Mouse (Mus musculus) spleen, embryonic (tissue): ENCODE data around the gene Vmn1r1.
"Not testable (repeated sequence)": the region's sequence is repeated elsewhere in the genome, so short reads cannot be mapped to it uniquely, and the experiment has no call there.

ENCODE experiments used
- CTCF ChIA-PET: fragments of 350-600 bp; sonication (Branson Sonifier 250); formaldehyde crosslinking; loops from one replicate; lab custom pipeline; 2022; lab: Charles Lee

Gene Vmn1r1

DNA sequence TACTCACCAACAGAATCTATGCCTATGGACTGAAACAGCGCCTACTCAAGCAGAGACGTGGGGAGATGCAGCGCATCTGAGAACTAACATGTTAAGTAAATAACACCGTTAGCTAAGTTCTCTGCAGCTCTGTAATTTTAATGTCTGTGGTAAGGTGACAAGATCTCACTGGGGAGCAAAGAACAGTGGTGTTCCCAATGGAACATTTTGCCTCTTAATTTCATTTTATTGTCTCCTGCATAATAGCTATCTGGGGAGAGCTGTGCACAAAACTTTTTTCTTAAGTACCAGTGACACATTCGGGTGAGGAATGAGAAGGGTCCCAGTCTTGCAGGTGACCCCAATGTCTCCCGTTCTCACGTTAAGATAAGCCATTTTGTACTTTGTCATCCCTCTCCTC is at the start of gene Vmn1r1:
TSS of gene Vmn1r1 (minus strand) at position 101 of the 400 bp plus-strand sequence.
- CTCF ChIA-PET = no interaction called here

DNA sequence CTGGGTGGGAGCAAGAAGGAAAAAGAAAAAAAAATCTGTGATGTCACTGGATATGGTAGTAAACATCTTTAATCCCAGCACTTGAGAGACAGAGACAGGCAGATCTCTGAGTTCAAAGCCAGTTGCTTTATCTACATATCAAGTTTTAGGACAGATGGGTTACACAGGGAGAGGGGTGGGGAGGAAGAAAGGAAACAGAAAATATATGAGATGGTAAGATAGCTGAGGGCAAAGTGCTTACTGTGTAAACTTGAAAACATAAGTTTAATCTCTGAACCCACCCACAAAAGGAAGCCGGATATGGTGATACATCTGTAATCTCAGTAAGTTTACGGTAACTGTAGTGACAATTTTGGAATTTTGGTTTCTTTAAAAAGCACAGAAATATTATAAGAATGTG is 46.0 kb upstream of the Vmn1r1 start:
- CTCF ChIA-PET = no interaction called here

DNA sequence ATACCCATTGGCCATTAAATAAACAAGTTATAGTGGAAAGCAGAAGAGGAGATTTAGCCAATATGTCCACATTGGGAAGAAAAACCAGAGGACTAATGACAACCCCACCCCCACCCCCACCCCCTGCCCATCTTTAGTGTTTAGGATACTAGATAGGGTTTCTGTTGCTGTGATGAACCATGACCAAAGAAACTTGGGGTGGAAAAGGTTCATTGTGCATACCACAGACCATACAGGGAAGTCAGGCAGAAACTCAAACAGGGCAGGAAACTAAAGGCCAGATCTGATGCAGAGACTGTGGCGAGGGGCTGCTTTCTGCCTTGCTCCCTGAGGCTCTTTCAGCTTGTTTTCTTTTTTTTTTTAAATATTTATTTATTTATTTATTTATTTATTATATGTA is 28.3 kb upstream of the Vmn1r1 start:
- CTCF ChIA-PET = no interaction called here

GRCm38 (mm10) chr1:182191816-182192545 is 27.7 kb upstream of the Vmn1r1 start:
- CTCF ChIA-PET = no interaction called here

DNA sequence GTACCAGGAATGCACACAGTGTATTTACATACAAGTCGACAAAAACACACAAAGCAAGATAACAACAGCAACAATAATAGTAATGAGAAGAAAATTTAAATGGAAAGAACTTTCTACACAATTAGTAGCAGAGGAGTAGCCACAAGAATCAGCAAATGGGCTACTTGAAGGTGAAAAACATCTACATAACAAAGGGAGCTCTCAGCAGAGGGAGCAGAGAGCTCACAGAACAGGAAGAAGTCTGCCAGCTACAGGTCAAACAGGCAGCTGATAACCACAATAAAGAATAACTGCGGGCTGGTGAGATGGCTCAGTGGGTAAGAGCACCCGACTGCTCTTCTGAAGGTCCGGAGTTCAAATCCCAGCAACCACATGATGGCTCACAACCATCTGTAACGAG is 26.9 kb upstream of the Vmn1r1 start:
- CTCF ChIA-PET = no interaction called here

DNA sequence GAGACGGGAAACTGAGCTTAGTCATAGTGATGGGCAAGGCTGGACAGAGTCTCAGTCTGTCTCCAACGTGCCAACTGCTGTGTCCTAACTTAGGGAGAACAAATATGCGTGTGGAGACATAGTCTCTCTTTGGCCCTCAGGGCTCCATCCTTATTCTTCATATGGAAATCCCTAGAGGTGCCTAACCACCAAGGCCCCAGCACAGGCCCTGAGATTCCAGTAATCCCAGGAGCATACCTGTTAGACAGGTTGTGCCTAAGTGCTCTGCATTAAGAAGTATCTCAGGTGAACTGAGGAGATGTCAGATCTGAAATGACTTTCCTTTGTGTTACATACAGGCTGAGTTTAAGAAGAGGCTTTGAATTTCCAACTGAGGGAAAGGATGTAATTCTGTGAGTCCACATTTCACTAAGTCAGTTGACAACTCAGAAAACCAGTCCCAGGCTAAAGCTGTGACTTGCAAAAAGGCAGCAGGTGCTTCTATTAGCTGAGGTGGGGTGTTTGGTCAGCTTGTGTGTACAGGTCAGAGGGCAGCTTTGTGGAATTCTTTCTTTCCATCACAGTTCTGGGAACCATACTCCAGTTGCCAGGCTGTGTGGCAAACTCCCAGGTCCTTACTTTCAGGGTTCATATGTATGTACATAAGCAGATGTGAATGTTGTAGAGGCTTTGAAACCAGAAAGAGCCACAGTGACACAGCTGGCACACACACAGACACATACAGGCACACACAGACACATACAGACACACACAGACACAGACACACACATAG is 25.6 kb upstream of the Vmn1r1 start:
- CTCF ChIA-PET = no interaction called here

DNA sequence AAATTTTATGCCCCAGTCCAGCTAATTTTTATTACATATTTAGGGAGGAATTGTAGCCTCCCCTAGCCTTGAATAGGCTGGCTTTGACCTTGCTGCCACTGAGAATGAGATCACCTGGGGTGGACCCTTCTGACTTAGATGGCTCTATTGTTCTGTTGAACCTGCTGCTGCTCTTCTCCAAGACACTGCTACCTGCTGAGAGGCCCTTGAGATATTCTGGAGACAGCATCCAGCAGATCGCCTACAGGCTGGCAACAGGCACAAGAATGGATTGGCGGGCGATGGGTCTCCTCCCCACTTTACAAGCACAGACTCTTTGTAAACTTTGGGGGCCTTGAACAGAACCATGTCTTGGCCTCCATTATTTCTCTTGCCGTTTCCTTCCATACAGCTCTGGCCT is 18.2 kb upstream of the Vmn1r1 start:
- CTCF ChIA-PET = not testable (repeated sequence)

GRCm38 (mm10) chr1:182181456-182182305 is 17.4 kb upstream of the Vmn1r1 start:
- CTCF ChIA-PET = interaction anchor here (0.6 kb wide), 1 partner anchor 23 kb away, joined by 3 read pairs; no protein-coding TSS in a partner anchor

DNA sequence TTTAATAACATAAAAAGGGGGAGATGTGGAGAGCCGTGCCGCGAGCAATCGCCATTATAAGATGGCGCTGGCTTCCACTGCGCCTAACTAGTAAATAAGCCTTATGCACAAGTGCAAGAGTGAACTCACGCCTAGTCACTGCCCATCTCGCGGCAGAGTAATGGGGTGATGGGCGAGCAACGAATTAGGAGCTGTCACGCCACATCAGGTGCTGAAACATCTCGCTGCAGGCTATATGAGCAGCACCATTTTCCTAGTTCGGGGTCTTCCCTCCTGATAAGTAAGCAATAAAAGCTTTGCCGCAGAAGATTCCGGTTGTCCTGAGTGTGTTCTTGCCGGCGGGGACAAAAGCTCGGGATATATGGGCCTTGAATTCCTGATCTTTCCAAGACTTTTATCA is 12.7 kb upstream of the Vmn1r1 start:
- CTCF ChIA-PET = not testable (repeated sequence)

DNA sequence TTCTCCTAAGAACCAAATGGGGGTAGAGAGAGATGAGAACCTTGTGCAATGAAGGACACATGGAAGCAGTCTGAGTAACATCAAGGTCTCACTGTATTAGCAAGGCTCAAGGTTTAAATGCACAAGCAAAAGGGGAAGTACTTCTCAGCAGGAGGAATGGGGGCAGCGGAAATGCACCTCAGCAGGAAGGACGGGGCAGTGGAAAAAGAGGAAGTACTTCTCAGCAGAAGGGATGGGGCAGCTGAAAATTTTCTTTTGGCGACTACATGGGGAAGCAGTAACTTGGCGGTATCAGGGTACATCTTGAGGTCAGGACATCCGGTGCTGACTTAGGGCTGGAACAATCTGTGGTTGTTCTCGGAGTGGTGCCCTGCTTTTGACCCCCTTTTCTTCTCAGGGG is 5.9 kb upstream of the Vmn1r1 start:
- CTCF ChIA-PET = not testable (repeated sequence)

DNA sequence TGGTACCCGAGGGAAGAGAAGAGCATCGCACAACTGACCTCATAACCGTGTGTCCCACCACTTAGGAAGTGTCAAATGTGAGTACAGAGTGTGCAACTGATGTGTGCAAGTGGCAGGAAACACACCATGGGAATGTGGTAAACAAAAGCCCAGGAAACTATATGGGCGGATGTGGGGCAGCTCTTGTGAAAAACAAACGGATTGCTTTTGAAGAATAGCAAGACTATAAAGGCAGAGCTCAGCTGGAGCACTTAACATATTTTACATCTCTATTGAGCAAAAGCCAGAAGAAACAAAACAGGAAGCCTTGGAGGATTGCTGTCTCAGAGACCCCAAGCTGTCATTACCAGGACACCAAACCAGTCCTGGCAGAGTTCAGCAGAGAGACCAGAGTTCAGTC is 1.3 kb downstream of the Vmn1r1 start:
- CTCF ChIA-PET = no interaction called here

DNA sequence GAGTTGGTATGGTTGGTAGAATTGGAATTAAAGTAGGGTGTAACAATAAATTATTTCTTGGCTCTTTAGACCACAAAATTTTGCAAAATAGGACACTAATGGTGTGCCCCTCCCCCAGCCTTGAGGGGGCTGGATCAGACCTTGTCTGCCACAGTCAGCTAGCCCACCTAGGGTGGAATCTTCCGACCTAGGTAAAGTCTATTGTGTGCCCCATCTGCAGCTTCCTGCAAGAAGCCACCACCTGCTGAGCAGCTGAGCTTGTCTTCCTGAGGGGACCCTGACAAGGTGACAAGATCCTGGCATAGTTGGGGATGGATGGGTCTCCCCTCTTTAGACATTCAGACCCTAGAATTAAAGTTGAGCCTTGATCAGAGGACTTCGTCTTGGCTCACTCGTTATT is 4.7 kb downstream of the Vmn1r1 start:
- CTCF ChIA-PET = interaction anchor here (0.6 kb wide), 1 partner anchor 150 kb away, joined by 9 read pairs; no protein-coding TSS in a partner anchor

- CTCF ChIA-PET = no interaction called here
Observed at GRCm38 (mm10) chr1:182157734-182158133, 6.6 kb downstream of the Vmn1r1 start.

DNA sequence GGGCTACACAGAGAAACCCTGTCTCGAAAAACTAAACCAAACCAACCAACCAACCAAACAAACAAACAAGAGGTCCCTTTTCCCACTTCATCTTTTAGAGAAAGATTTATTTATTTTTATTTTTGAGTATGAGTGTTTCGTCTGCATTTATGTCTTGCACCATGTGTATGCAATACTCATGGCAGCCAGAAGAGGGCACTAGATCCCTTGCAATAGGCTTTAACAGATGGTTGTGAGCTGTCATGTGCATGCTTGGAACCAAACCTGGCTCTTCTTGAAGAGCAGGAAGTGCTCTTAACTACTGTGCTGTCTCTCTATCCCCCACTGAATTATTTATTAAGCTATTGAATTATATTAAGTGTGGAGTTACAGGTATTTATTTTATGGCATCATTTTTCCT is 14.3 kb downstream of the Vmn1r1 start:
- CTCF ChIA-PET = interaction anchor here (0.6 kb wide), 1 partner anchor 88 kb away, joined by 3 read pairs; no protein-coding TSS in a partner anchor

DNA sequence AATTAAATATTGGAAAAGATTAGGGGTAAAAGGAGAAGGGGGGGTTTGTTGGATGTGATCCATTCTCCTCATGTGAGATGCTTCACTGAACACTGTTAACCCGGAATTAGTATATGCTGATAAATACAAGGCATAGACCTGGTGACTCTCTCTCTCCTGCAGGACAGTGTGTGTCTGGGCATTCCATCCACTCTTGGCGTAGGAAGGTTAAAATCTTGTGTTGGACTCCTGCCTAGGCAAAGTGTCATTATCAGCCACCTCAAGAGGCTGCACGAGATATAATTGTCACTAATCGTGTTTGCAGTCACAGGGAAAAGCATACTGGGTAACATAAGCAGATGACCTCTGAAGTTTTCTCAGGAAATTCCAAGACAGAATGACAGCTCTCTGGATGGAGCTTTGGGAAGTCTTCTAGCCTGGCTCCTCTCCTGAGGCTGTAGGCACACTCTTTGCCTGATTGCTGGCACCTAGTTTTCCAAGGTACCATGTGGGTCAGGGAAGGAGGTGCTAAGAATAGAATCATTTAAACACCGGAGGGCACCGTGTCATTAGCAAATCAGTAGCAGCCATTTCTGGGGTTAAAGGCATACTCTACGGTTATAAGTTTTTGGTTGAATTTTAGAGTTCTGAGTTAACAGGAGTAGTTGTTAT is 15.3 kb downstream of the Vmn1r1 start:
- CTCF ChIA-PET = no interaction called here

GRCm38 (mm10) chr1:182145546-182145945 is 18.7 kb downstream of the Vmn1r1 start:
- CTCF ChIA-PET = no interaction called here

GRCm38 (mm10) chr1:182143288-182143687 is 21.0 kb downstream of the Vmn1r1 start:
- CTCF ChIA-PET = no interaction called here

DNA sequence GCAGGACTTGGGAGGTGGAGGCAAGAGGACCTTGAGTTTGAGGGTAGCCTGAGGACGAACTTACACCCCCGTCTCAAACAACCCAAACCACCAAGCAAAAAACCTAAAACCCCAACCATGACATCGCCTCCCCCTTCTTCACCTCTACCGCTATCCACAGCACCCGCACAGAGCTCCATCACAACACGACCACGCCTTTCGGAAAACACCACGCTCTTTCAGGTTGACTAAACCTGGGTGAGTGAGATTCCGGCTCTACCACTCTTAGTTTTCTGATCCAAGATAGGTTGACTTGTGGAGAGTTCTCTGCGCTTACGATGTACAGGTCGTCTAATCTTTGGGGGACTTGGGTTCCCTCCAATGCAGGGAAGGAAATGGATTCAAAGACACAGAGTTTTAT is 21.6 kb downstream of the Vmn1r1 start:
- CTCF ChIA-PET = no interaction called here

DNA sequence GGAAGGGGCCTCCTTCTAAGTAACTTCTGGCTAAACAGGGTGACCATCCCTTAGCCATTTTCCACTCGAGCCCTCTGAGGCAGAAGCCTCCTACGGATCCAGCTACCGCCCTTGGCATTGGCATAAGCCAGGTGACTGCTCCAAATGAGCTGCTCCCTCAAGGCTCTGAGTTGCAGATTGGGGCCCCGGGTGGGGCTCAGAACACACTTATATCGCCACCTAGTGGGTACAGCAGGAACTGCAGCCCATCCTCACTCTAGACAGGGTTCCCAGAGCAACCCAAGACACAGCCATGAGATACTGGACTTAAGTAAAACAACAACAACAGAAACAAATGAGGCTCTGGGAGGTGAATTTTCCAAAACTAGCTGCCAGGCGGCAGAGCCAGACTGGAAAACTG is 23.9 kb downstream of the Vmn1r1 start:
- CTCF ChIA-PET = interaction anchor here (0.6 to 0.7 kb wide), 2 partner anchors 16 to 251 kb away, joined by 3 to 5 read pairs; no protein-coding TSS in a partner anchor

DNA sequence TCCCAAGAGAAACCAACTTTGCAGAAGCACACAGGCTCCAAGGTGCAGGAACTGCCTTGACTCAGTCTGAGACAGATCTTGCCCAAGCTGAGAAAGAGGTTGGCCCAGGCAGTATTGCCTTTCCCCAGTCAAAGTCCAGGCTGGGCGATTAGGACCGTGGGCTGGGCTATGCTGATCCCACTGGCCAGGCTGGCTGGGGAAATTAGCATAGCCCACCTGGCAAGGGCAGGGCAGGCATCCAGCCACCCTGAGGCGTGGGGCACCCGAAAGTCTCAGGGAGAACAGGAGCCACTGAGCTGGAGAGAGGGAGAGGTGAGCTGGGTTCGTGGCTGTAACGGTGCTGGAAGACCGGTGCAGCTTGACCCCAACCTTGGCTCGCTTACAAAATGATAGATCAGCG is 24.3 kb downstream of the Vmn1r1 start:
- CTCF ChIA-PET = interaction anchor here (0.7 kb wide), 1 partner anchor 16 kb away, joined by 3 read pairs; no protein-coding TSS in a partner anchor

- CTCF ChIA-PET = interaction anchor here (0.6 kb wide), 1 partner anchor 421 kb away, joined by 9 read pairs; no protein-coding TSS in a partner anchor
Observed at GRCm38 (mm10) chr1:182138172-182138571, 26.1 kb downstream of the Vmn1r1 start.
